Mouse (Mus musculus) spleen, embryonic (tissue): ENCODE data around the gene Slc30a7.

Source experiments
- CTCF ChIA-PET: fragments of 350-600 bp; sonication (Branson Sonifier 250); formaldehyde crosslinking; loops from one replicate; lab custom pipeline; 2022; lab: Charles Lee

Gene Slc30a7

DNA sequence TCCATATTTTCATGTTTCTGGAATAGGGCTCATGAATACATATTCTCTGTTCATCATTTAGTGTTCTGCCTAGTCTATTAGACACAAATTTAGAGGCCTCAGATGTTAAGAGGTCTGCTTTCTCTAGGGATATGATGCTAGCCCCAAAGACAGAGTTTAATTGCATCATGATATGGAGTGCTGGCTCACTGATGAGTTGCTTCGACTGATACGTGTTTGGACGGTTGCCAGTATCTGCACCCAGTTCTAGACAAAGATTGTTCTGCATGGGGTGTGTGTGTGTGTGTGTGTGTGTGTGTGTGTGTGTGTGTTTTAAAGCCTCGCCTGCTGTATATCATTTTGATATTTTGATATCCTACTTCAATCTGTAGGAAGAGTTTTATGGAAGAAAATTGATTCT is 114.9 kb downstream of the Slc30a7 start:
- CTCF ChIA-PET: no interaction called here
